ENCODE assay signal across 25 mouse cellular contexts in genomic region chr8:91941005-91941404, GRCm38 (mm10).
"Had no signal": no experiment of that assay in that cellular context is flagged by ENCODE, and none has a peak within 500 bp of the region (broad histone marks: within the 10 kb centered on the region; RNA-seq: fewer than 3 reads in every experiment).

No protein-coding gene starts in this region.

- H3K9me3 ChIP-seq: kidney, embryonic 15.5 days; limb, embryonic 13.5 days; liver, embryonic 15.5 days; lung, embryonic 15.5 days; midbrain, embryonic 15.5 days had no signal

- H3K4me2 ChIP-seq: kidney, embryonic 15.5 days; limb, embryonic 13.5 days; liver, embryonic 12.5 days; liver, embryonic 15.5 days; lung, embryonic 15.5 days; midbrain, embryonic 11.5 days; midbrain, embryonic 15.5 days had no signal

- H3K4me1 ChIP-seq: liver, embryonic 12.5 days; liver, embryonic 15.5 days; lung, embryonic 15.5 days; megakaryocyte, embryonic 14.5 days; midbrain, embryonic 15.5 days had no signal

- H3K27me3 ChIP-seq: megakaryocyte, embryonic 14.5 days; midbrain, embryonic 15.5 days had no signal

- H3K4me3 ChIP-seq: kidney, embryonic 15.5 days; left cerebral cortex, adult 2 months; limb, embryonic 13.5 days; liver, embryonic 12.5 days; liver, embryonic 15.5 days; lung, embryonic 15.5 days; megakaryocyte, embryonic 14.5 days; midbrain, embryonic 15.5 days had no signal

- H3K36me3 ChIP-seq: kidney, embryonic 15.5 days; limb, embryonic 13.5 days; liver, embryonic 12.5 days; liver, embryonic 15.5 days; lung, embryonic 15.5 days; midbrain, embryonic 15.5 days had no signal

- H3K27ac ChIP-seq: kidney, embryonic 15.5 days; left cerebral cortex, adult 2 months; limb, embryonic 13.5 days; liver, embryonic 12.5 days; liver, embryonic 15.5 days; lung, embryonic 15.5 days; midbrain, embryonic 15.5 days; stomach, postnatal 0 days had no signal

- H3K9ac ChIP-seq: kidney, embryonic 15.5 days; limb, embryonic 13.5 days; liver, embryonic 12.5 days; liver, embryonic 15.5 days; lung, embryonic 15.5 days; midbrain, embryonic 15.5 days had no signal

- ATAC-seq: liver, embryonic 12.5 days; midbrain, embryonic 15.5 days had no signal

- DNase-seq: kidney, adult 11 months; kidney, adult 8-10 months; kidney, postnatal 10 days; kidney, postnatal 36 days; layer of hippocampus, postnatal 36 days; left cerebral cortex, postnatal 4 days; liver; lung, adult 18-20 months; lung, postnatal 10 days; lung, postnatal 36 days; right cerebral cortex, adult 18-20 months; right cerebral cortex, postnatal 14 days; right cerebral cortex, postnatal 4 days; thymus, adult 2 months; thymus, postnatal 14 days had no signal
